Mouse (Mus musculus): Measurements from ENCODE around the gene Atg9a. TPM values are rescaled to one million over a fixed set of nuclear protein-coding genes. Genes with fewer than 3 reads are reported as not detected.

Atg9a gene
- polyA plus RNA-seq, 1 experiment from 2014 or later, result 50.8 TPM

Small RNA genes within 50 kb of the gene (microRNA-seq; reads per million reads assigned to microRNA genes)
- not detected for gene Gm27943

Other genes starting within 250 kb of the Atg9a start
- gene Ihh, start 240.5 kb downstream of the Atg9a start, polyA plus RNA-seq (2015; fragmentation: Nextera tagmentation; extraction: Ambion mirVana), result 0.26 and 0.29 TPM in 2 replicates
- 8.5 and 8.9 TPM in 2 replicates for gene Nhej1, start 67.0 kb downstream of the Atg9a start, polyA plus RNA-seq (2015; fragmentation: Nextera tagmentation; extraction: Ambion mirVana)
- not detected in 2 replicates for gene Slc23a3, start 58.3 kb downstream of the Atg9a start, polyA plus RNA-seq (2015; fragmentation: Nextera tagmentation; extraction: Ambion mirVana)
- gene Cnppd1, start 49.5 kb downstream of the Atg9a start, polyA plus RNA-seq (2015; fragmentation: Nextera tagmentation; extraction: Ambion mirVana), result 60.2 and 64.6 TPM in 2 replicates
- 104 and 115 TPM in 2 replicates for gene Retreg2, start 49.4 kb downstream of the Atg9a start, polyA plus RNA-seq (2015; fragmentation: Nextera tagmentation; extraction: Ambion mirVana)
- gene Zfand2b, start 23.6 kb downstream of the Atg9a start, polyA plus RNA-seq (2015; fragmentation: Nextera tagmentation; extraction: Ambion mirVana), result 38.8 and 45.9 TPM in 2 replicates
- gene Abcb6, start 11.8 kb downstream of the Atg9a start, polyA plus RNA-seq (2015; fragmentation: Nextera tagmentation; extraction: Ambion mirVana), result 40.3 and 47.8 TPM in 2 replicates
- 22.2 and 24.4 TPM in 2 replicates for gene Ankzf1, start within 50 bp of the Atg9a start, polyA plus RNA-seq (2015; fragmentation: Nextera tagmentation; extraction: Ambion mirVana)
- gene Glb1l, start 18.6 kb upstream of the Atg9a start, polyA plus RNA-seq (2015; fragmentation: Nextera tagmentation; extraction: Ambion mirVana), result 16.6 and 19.7 TPM in 2 replicates
- 128 and 138 TPM in 2 replicates for gene Stk16, start 18.6 kb upstream of the Atg9a start, polyA plus RNA-seq (2015; fragmentation: Nextera tagmentation; extraction: Ambion mirVana)
- gene Tuba4a, start 27.7 kb upstream of the Atg9a start, polyA plus RNA-seq (2015; fragmentation: Nextera tagmentation; extraction: Ambion mirVana), result 10.5 and 10.6 TPM in 2 replicates
- gene A630095N17Rik, start 39.9 kb upstream of the Atg9a start, polyA plus RNA-seq (2015; fragmentation: Nextera tagmentation; extraction: Ambion mirVana), result not detected in 2 replicates
- gene Dnajb2, start 44.2 kb upstream of the Atg9a start, polyA plus RNA-seq (2015; fragmentation: Nextera tagmentation; extraction: Ambion mirVana), result 68.2 and 73.0 TPM in 2 replicates
- 15.8 and 19.2 TPM in 2 replicates for gene Ptprn, start 72.3 kb upstream of the Atg9a start, polyA plus RNA-seq (2015; fragmentation: Nextera tagmentation; extraction: Ambion mirVana)
- gene Resp18, start 86.2 kb upstream of the Atg9a start, polyA plus RNA-seq (2015; fragmentation: Nextera tagmentation; extraction: Ambion mirVana), result 116 and 131 TPM in 2 replicates
- 187 and 190 TPM in 2 replicates for gene Dnpep, start 125.8 kb upstream of the Atg9a start, polyA plus RNA-seq (2015; fragmentation: Nextera tagmentation; extraction: Ambion mirVana)
- 3.3 and 7.7 TPM in 2 replicates for gene Des, start 168.1 kb upstream of the Atg9a start, polyA plus RNA-seq (2015; fragmentation: Nextera tagmentation; extraction: Ambion mirVana)
- 17.8 and 21.4 TPM in 2 replicates for gene Speg, start 183.1 kb upstream of the Atg9a start, polyA plus RNA-seq (2015; fragmentation: Nextera tagmentation; extraction: Ambion mirVana)
- gene Gmppa, start 243.7 kb upstream of the Atg9a start, polyA plus RNA-seq (2015; fragmentation: Nextera tagmentation; extraction: Ambion mirVana), result 74.4 and 75.9 TPM in 2 replicates

All from neural tube, embryonic 13.5 days (tissue).